Mouse (Mus musculus) megakaryocyte-erythroid progenitor cell, adult 5-6 weeks (primary cell): ENCODE results near the gene Olfr541. TPM values are rescaled to one million over a fixed set of nuclear protein-coding genes. Genes with fewer than 3 reads are reported as not detected.

Experiments
- total RNA-seq, 2 experiments: library from RNA; stranded (forward) in 1 of 2; stranded (reverse) in 1 of 2; fragments of 200-1000, 215-1000 nt in 1 of 2; fragments of >200 nt in 1 of 2; fragmentation: Nextera tagmentation in 1 of 2; gene quantifications; 2 replicates each; pipeline ENCODE4 v1.2.3; 2014 to 2017

Olfr541 gene
- total RNA-seq, 2 experiments from 2014 or later = not detected

Other genes starting within 250 kb of the Olfr541 start
- gene Olfr533, start 233.9 kb upstream of the Olfr541 start, total RNA-seq (2014; fragmentation: Nextera tagmentation) = not detected in 2 replicates
- gene Olfr533, start 233.9 kb upstream of the Olfr541 start, total RNA-seq (2017) = not detected in 2 replicates
- gene Olfr535, start 213.1 kb upstream of the Olfr541 start, total RNA-seq (2014; fragmentation: Nextera tagmentation) = not detected in 2 replicates
- not detected in 2 replicates for gene Olfr535, start 213.1 kb upstream of the Olfr541 start, total RNA-seq (2017)
- not detected in 2 replicates for gene Olfr536, start 189.9 kb upstream of the Olfr541 start, total RNA-seq (2014; fragmentation: Nextera tagmentation)
- not detected in 2 replicates for gene Olfr536, start 189.9 kb upstream of the Olfr541 start, total RNA-seq (2017)
- not detected in 2 replicates for gene Olfr538, start 129.4 kb upstream of the Olfr541 start, total RNA-seq (2014; fragmentation: Nextera tagmentation)
- gene Olfr538, start 129.4 kb upstream of the Olfr541 start, total RNA-seq (2017) = not detected in 2 replicates
- not detected in 2 replicates for gene Olfr46, start 96.0 kb upstream of the Olfr541 start, total RNA-seq (2014; fragmentation: Nextera tagmentation)
- not detected in 2 replicates for gene Olfr46, start 96.0 kb upstream of the Olfr541 start, total RNA-seq (2017)
- not detected in 2 replicates for gene Olfr61, start 68.3 kb upstream of the Olfr541 start, total RNA-seq (2014; fragmentation: Nextera tagmentation)
- gene Olfr61, start 68.3 kb upstream of the Olfr541 start, total RNA-seq (2017) = not detected in 2 replicates
- gene Olfr53, start 50.8 kb upstream of the Olfr541 start, total RNA-seq (2014; fragmentation: Nextera tagmentation) = not detected in 2 replicates
- gene Olfr53, start 50.8 kb upstream of the Olfr541 start, total RNA-seq (2017) = not detected in 2 replicates
- gene Olfr539, start 37.3 kb upstream of the Olfr541 start, total RNA-seq (2014; fragmentation: Nextera tagmentation) = not detected in 2 replicates
- gene Olfr539, start 37.3 kb upstream of the Olfr541 start, total RNA-seq (2017) = not detected in 2 replicates
- gene Olfr45, start 15.3 kb upstream of the Olfr541 start, total RNA-seq (2014; fragmentation: Nextera tagmentation) = 0.20 TPM in 1 of 2 replicates, not detected in the other
- not detected in 2 replicates for gene Olfr45, start 15.3 kb upstream of the Olfr541 start, total RNA-seq (2017)
- gene Cyp2e1, start 66.5 kb downstream of the Olfr541 start, total RNA-seq (2014; fragmentation: Nextera tagmentation) = not detected in 2 replicates
- gene Cyp2e1, start 66.5 kb downstream of the Olfr541 start, total RNA-seq (2017) = not detected in 2 replicates
- gene Syce1, start 90.6 kb downstream of the Olfr541 start, total RNA-seq (2014; fragmentation: Nextera tagmentation) = not detected in 2 replicates
- gene Syce1, start 90.6 kb downstream of the Olfr541 start, total RNA-seq (2017) = not detected in 2 replicates
- gene Zfp941, start 124.9 kb downstream of the Olfr541 start, total RNA-seq (2014; fragmentation: Nextera tagmentation) = 4.0 TPM in 1 of 2 replicates, not detected in the other
- gene Zfp941, start 124.9 kb downstream of the Olfr541 start, total RNA-seq (2017) = 0.56 and 2.7 TPM in 2 replicates
- gene Urah, start 137.8 kb downstream of the Olfr541 start, total RNA-seq (2014; fragmentation: Nextera tagmentation) = not detected in 2 replicates
- not detected in 2 replicates for gene Urah, start 137.8 kb downstream of the Olfr541 start, total RNA-seq (2017)
- gene Scgb1c1, start 148.3 kb downstream of the Olfr541 start, total RNA-seq (2014; fragmentation: Nextera tagmentation) = not detected in 2 replicates
- gene Scgb1c1, start 148.3 kb downstream of the Olfr541 start, total RNA-seq (2017) = not detected in 2 replicates
- gene Odf3, start 150.5 kb downstream of the Olfr541 start, total RNA-seq (2014; fragmentation: Nextera tagmentation) = not detected in 2 replicates
- not detected in 2 replicates for gene Odf3, start 150.5 kb downstream of the Olfr541 start, total RNA-seq (2017)
- gene Gm45785, start 159.1 kb downstream of the Olfr541 start, total RNA-seq (2014; fragmentation: Nextera tagmentation) = not detected in 2 replicates
- 3.0 TPM in 1 of 2 replicates, not detected in the other for gene Gm45785, start 159.1 kb downstream of the Olfr541 start, total RNA-seq (2017)
- gene Ric8a, start 159.7 kb downstream of the Olfr541 start, total RNA-seq (2014; fragmentation: Nextera tagmentation) = 30.0 and 44.3 TPM in 2 replicates
- 19.2 and 27.5 TPM in 2 replicates for gene Ric8a, start 159.7 kb downstream of the Olfr541 start, total RNA-seq (2017)
- gene Bet1l, start 160.3 kb downstream of the Olfr541 start, total RNA-seq (2014; fragmentation: Nextera tagmentation) = 12.9 and 14.5 TPM in 2 replicates
- gene Bet1l, start 160.3 kb downstream of the Olfr541 start, total RNA-seq (2017) = 12.8 and 16.1 TPM in 2 replicates
- 86.3 and 118 TPM in 2 replicates for gene Psmd13, start 184.7 kb downstream of the Olfr541 start, total RNA-seq (2014; fragmentation: Nextera tagmentation)
- gene Psmd13, start 184.7 kb downstream of the Olfr541 start, total RNA-seq (2017) = 169 and 203 TPM in 2 replicates
- 27.7 and 32.4 TPM in 2 replicates for gene Sirt3, start 185.0 kb downstream of the Olfr541 start, total RNA-seq (2014; fragmentation: Nextera tagmentation)
- 18.2 and 23.4 TPM in 2 replicates for gene Sirt3, start 185.0 kb downstream of the Olfr541 start, total RNA-seq (2017)
- not detected in 2 replicates for gene Cox8b, start 203.2 kb downstream of the Olfr541 start, total RNA-seq (2014; fragmentation: Nextera tagmentation)
- gene Cox8b, start 203.2 kb downstream of the Olfr541 start, total RNA-seq (2017) = not detected in 2 replicates
- 0.52 TPM in 1 of 2 replicates, not detected in the other for gene Nlrp6, start 223.6 kb downstream of the Olfr541 start, total RNA-seq (2014; fragmentation: Nextera tagmentation)
- gene Nlrp6, start 223.6 kb downstream of the Olfr541 start, total RNA-seq (2017) = not detected in 2 replicates
- gene Pgghg, start 244.1 kb downstream of the Olfr541 start, total RNA-seq (2014; fragmentation: Nextera tagmentation) = 12.2 and 18.7 TPM in 2 replicates
- gene Pgghg, start 244.1 kb downstream of the Olfr541 start, total RNA-seq (2017) = 6.1 and 7.2 TPM in 2 replicates